Comparison of ENCODE assay signal across 8 mouse cellular contexts in genomic region chr9:44799958-44800324, GRCm38 (mm10). TPM values are rescaled to one million over a fixed set of nuclear protein-coding genes. Genes with fewer than 3 reads are reported as not detected.
DNase-seq lines count a peak whose midpoint lies in the region; ATAC-seq and TF ChIP-seq lines count a peak whose summit lies in the region.

No protein-coding gene starts in this region.

- dilution Hi-C loops in CH12.LX (cut with MboI; ENCODE audit: extremely low pct_ligation_motif_present, extremely low pct_unique_long_range_greater_than_20kb, low sequenced_read_pairs) = no loop called here

- TF ChIP-seq CTCF in gastrocnemius, adult 2 months (IDR thresholded peaks at IDR 0.05) = no peak
- no peak for TF ChIP-seq CTCF in CH12.LX (conservative IDR thresholded peaks at IDR 0.05 in 1 of 2, IDR thresholded peaks at IDR 0.05 in 1 of 2; ENCODE audit: low read depth in 2 of 2, low read length in 2 of 2)
- TF ChIP-seq CTCF in liver, embryonic 14.5 days (IDR thresholded peaks at IDR 0.05; ENCODE audit: low read depth) = no peak

- H3K36me3 ChIP-seq in CH12.LX (replicated peaks in 1 of 2; ENCODE audit: control insufficient read depth in 1 of 2, insufficient read depth in 1 of 2, low read length in 1 of 2) = peaks cover 3 to 7% of the 10 kb centered on the region in 2 experiments
- peaks cover 7% of the 10 kb centered on the region for H3K36me3 ChIP-seq in forebrain, embryonic 15.5 days
- H3K36me3 ChIP-seq in liver, embryonic 14.5 days (replicated peaks; ENCODE audit: control insufficient read depth, insufficient read depth, low read depth) = no peaks in the 10 kb centered on the region

- peaks cover 6% of the 10 kb centered on the region for H3K27me3 ChIP-seq in CH12.LX (replicated peaks)
- no peaks in the 10 kb centered on the region for H3K27me3 ChIP-seq in forebrain, embryonic 15.5 days
- H3K27me3 ChIP-seq in liver, embryonic 14.5 days (ENCODE audit: control insufficient read depth, insufficient read depth, low read length) = peaks cover 22% of the 10 kb centered on the region

- intact Hi-C loops in gastrocnemius, adult 2 months (cut with DNase I) = no loop called here
- intact Hi-C loops in gastrocnemius, postnatal 36 days (cut with DNase I) = no loop called here

- ATAC-seq in forebrain, embryonic 15.5 days (replicated peaks) = no peak
- no peak for ATAC-seq in liver, embryonic 14.5 days (ENCODE audit: insufficient read depth)

- H3K4me2 ChIP-seq in CH12.LX (ENCODE audit: insufficient read depth, low read depth, poor library complexity, severe bottlenecking) = peak overlapping the region; percentile 12
- peak overlapping the region; percentile 99 for H3K4me2 ChIP-seq in forebrain, embryonic 15.5 days (replicated peaks)
- H3K4me2 ChIP-seq in liver, embryonic 14.5 days (ENCODE audit: low read depth) = peak overlapping the region; percentile 91

- TF ChIP-seq RAD21 in CH12.LX (IDR thresholded peaks at IDR 0.05; ENCODE audit: low read depth, low read length) = no peak

- TF ChIP-seq POLR2A in CH12.LX (IDR thresholded peaks at IDR 0.05; ENCODE audit: low read depth, low read length) = no peak

- in situ Hi-C loops in CH12.LX (cut with MboI; ENCODE audit: low pct_ligation_motif_present, low pct_unique_long_range_greater_than_20kb, low sequenced_read_pairs) = no loop called here

- DNase-seq in gastrocnemius, adult 2 months = no peak
- DNase-seq in gastrocnemius, postnatal 36 days = no peak
- DNase-seq in CH12.LX (ENCODE audit: extremely low read depth) = no peak
- no peak for DNase-seq in liver, embryonic 14.5 days (ENCODE audit: low read depth in 3 of 3, low spot score in 3 of 3)
- no peak for DNase-seq in right cerebral cortex, postnatal 14 days
- no peak for DNase-seq in spleen, adult 18-20 months
- no peak for DNase-seq in testis, postnatal 14 days (ENCODE audit: low spot score)

- 38% methylated on average over 9 of the region's 9 CpGs for WGBS in forebrain, embryonic 15.5 days
- 35% methylated on average over 9 of the region's 9 CpGs for WGBS in liver, embryonic 14.5 days (ENCODE audit: insufficient replicate concordance)

- peaks cover 9 to 34% of the 10 kb centered on the region in 2 experiments for H3K4me1 ChIP-seq in CH12.LX (ENCODE audit: control insufficient read depth in 1 of 2, insufficient read depth in 2 of 2)
- H3K4me1 ChIP-seq in forebrain, embryonic 15.5 days = peaks cover 20% of the 10 kb centered on the region
- peaks cover 0 to 8% of the 10 kb centered on the region in 2 experiments; a peak in 3 of 4 replicates for H3K4me1 ChIP-seq in liver, embryonic 14.5 days (replicated peaks; ENCODE audit: control insufficient read depth in 2 of 2, insufficient read depth in 2 of 2, low read length in 1 of 2)

- no peaks in the 10 kb centered on the region for H3K9me3 ChIP-seq in CH12.LX (replicated peaks; ENCODE audit: low read length)
- no peaks in the 10 kb centered on the region for H3K9me3 ChIP-seq in forebrain, embryonic 15.5 days
- H3K9me3 ChIP-seq in liver, embryonic 14.5 days (ENCODE audit: control insufficient read depth, low read length) = no peaks in the 10 kb centered on the region

- peak overlapping the region; percentile 79 for H3K27ac ChIP-seq in gastrocnemius, adult 2 months
- H3K27ac ChIP-seq in CH12.LX (ENCODE audit: insufficient read depth, low read depth) = no peak overlapping the region
- H3K27ac ChIP-seq in forebrain, embryonic 15.5 days (replicated peaks) = no peak overlapping the region
- no peak overlapping the region for H3K27ac ChIP-seq in liver, embryonic 14.5 days

- no peaks in the 10 kb centered on the region for H3K79me2 ChIP-seq in CH12.LX (replicated peaks; ENCODE audit: control insufficient read depth, extremely low read depth, insufficient read depth, poor library complexity, severe bottlenecking)

- TF ChIP-seq EP300 in CH12.LX (IDR thresholded peaks at IDR 0.05; ENCODE audit: low read length) = no peak
- no peak for TF ChIP-seq EP300 in liver, embryonic 14.5 days (IDR thresholded peaks at IDR 0.05; ENCODE audit: low read depth)

- H3K4me3 ChIP-seq in gastrocnemius, adult 2 months = peak overlapping the region; percentile 82
- H3K4me3 ChIP-seq in CH12.LX (replicated peaks in 1 of 3; ENCODE audit: low read depth in 2 of 3, low read length in 2 of 3, poor library complexity in 1 of 3) = peak overlapping the region in 1 of 3 experiments; percentile 59
- peak overlapping the region; percentile 84 for H3K4me3 ChIP-seq in forebrain, embryonic 15.5 days
- H3K4me3 ChIP-seq in liver, embryonic 14.5 days (ENCODE audit: insufficient read depth in 1 of 2, low read depth in 2 of 2, low read length in 2 of 2) = peak overlapping the region; percentile 60 to 63; a peak in 2 of 4 replicates

- no peak overlapping the region for H3K9ac ChIP-seq in CH12.LX (ENCODE audit: insufficient read depth, low read depth)
- H3K9ac ChIP-seq in forebrain, embryonic 15.5 days (replicated peaks) = peak overlapping the region; percentile 60
- no peak overlapping the region for H3K9ac ChIP-seq in liver, embryonic 14.5 days (replicated peaks)

TF ChIP-seq in CH12.LX, 34 proteins besides CTCF, POLR2A, EP300 and RAD21:
- TF ChIP-seq MXI1 (IDR thresholded peaks at IDR 0.05; ENCODE audit: low read depth, low read length) = no peak
- no peak for TF ChIP-seq GABPA (IDR thresholded peaks at IDR 0.05; ENCODE audit: insufficient replicate concordance, low read depth, low read length)
- TF ChIP-seq RCOR1 (conservative IDR thresholded peaks at IDR 0.05; ENCODE audit: low read depth, low read length) = no peak
- TF ChIP-seq UBTF (IDR thresholded peaks at IDR 0.05; ENCODE audit: low read depth, low read length) = no peak
- no peak for TF ChIP-seq MYC (IDR thresholded peaks at IDR 0.05; ENCODE audit: low read depth, low read length)
- TF ChIP-seq MEF2A (IDR thresholded peaks at IDR 0.05; ENCODE audit: borderline replicate concordance, low read depth, low read length) = no peak
- no peak for TF ChIP-seq ZMIZ1 (IDR thresholded peaks at IDR 0.05; ENCODE audit: low read depth, low read length)

RNA-seq across cellular contexts. Expression of gene Tmem25, which starts 0.8 kb away (rescaled TPM):
- total RNA-seq in gastrocnemius, adult 2 months (2021) = 1 to 10 TPM; 4.2 to 7.9 TPM
- 1 to 10 TPM; 6.1 to 6.2 TPM for total RNA-seq in gastrocnemius, postnatal 36 days (2021)
- total RNA-seq in CH12.LX (2012; rRNA removed) (0.25 TPM in 2 replicates), CH12.LX (2014; rRNA removed) (0.16 and 0.28 TPM in 2 replicates)
- 0.44 and 1.5 TPM in 2 replicates for polyA plus RNA-seq in CH12.LX (2012; ENCODE audit: insufficient read length, low read depth)
- 6.9 and 7.5 TPM in 2 replicates for polyA plus RNA-seq in forebrain, embryonic 15.5 days (2015; fragmentation: Nextera tagmentation; extraction: Ambion mirVana)
- 3.6 and 4.9 TPM in 2 replicates for polyA plus RNA-seq in liver, embryonic 14.5 days (2012; rRNA removed)
- polyA plus RNA-seq in liver, embryonic 14.5 days (2014; fragmentation: Nextera tagmentation; extraction: Ambion mirVana) = 1.3 and 1.9 TPM in 2 replicates

RNA-seq across cellular contexts. Expression of gene Ttc36, which starts 2.9 kb away (rescaled TPM):
- total RNA-seq in gastrocnemius, adult 2 months (2021) = under 1 TPM; 0.25 to 0.41 TPM
- total RNA-seq in gastrocnemius, postnatal 36 days (2021) = not detected
- 0.68 TPM in 1 of 2 replicates, not detected in the other for total RNA-seq in CH12.LX (2012; rRNA removed)
- not detected in 2 replicates for total RNA-seq in CH12.LX (2014; rRNA removed)
- polyA plus RNA-seq in CH12.LX (2012; ENCODE audit: insufficient read length, low read depth) = 0.37 and 0.51 TPM in 2 replicates
- 0.36 TPM in 1 of 2 replicates, not detected in the other for polyA plus RNA-seq in forebrain, embryonic 15.5 days (2015; fragmentation: Nextera tagmentation; extraction: Ambion mirVana)
- 40.4 and 43.5 TPM in 2 replicates for polyA plus RNA-seq in liver, embryonic 14.5 days (2012; rRNA removed)
- polyA plus RNA-seq in liver, embryonic 14.5 days (2014; fragmentation: Nextera tagmentation; extraction: Ambion mirVana) = 72.0 and 77.4 TPM in 2 replicates

RNA-seq across cellular contexts. Expression of gene Ift46, which starts 32.2 kb away (rescaled TPM):
- 10 to 100 TPM; 27.4 to 28.4 TPM for total RNA-seq in gastrocnemius, adult 2 months (2021)
- 10 to 100 TPM; 21.4 to 28.2 TPM for total RNA-seq in gastrocnemius, postnatal 36 days (2021)
- total RNA-seq in CH12.LX (2012; rRNA removed) (49.8 and 51.4 TPM in 2 replicates), CH12.LX (2014; rRNA removed) (57.7 and 60.7 TPM in 2 replicates)
- polyA plus RNA-seq in CH12.LX (2012; ENCODE audit: insufficient read length, low read depth) = 77.7 and 80.0 TPM in 2 replicates
- polyA plus RNA-seq in forebrain, embryonic 15.5 days (2015; fragmentation: Nextera tagmentation; extraction: Ambion mirVana) = 174 and 179 TPM in 2 replicates
- 8.8 and 11.3 TPM in 2 replicates for polyA plus RNA-seq in liver, embryonic 14.5 days (2012; rRNA removed)
- polyA plus RNA-seq in liver, embryonic 14.5 days (2014; fragmentation: Nextera tagmentation; extraction: Ambion mirVana) = 16.0 and 17.3 TPM in 2 replicates

RNA-seq across cellular contexts. Expression of gene Arcn1, which starts 32.3 kb away (rescaled TPM):
- 10 to 100 TPM; 83.0 to 85.3 TPM for total RNA-seq in gastrocnemius, adult 2 months (2021)
- total RNA-seq in gastrocnemius, postnatal 36 days (2021) = 10 to 100 TPM; 62.6 to 73.4 TPM
- total RNA-seq in CH12.LX (2012; rRNA removed) (79.4 and 95.2 TPM in 2 replicates), CH12.LX (2014; rRNA removed) (145 and 150 TPM in 2 replicates)
- 127 and 146 TPM in 2 replicates for polyA plus RNA-seq in CH12.LX (2012; ENCODE audit: insufficient read length, low read depth)
- 134 and 139 TPM in 2 replicates for polyA plus RNA-seq in forebrain, embryonic 15.5 days (2015; fragmentation: Nextera tagmentation; extraction: Ambion mirVana)
- polyA plus RNA-seq in liver, embryonic 14.5 days (2012; rRNA removed) = 26.6 and 33.5 TPM in 2 replicates
- 84.1 and 88.5 TPM in 2 replicates for polyA plus RNA-seq in liver, embryonic 14.5 days (2014; fragmentation: Nextera tagmentation; extraction: Ambion mirVana)

Comparison
In these comparisons a context has a peak if more than half of its experiments do, and no peak if none do; other contexts are left out.
1. H3K4me2 ChIP-seq: peak in every context shown above with its lines; median percentile 99 in forebrain, embryonic 15.5 days; 91 in liver, embryonic 14.5 days; 12 in CH12.LX.
2. RNA of gene Tmem25, which starts 0.8 kb away (total RNA-seq): 4.2 to 7.9 TPM in gastrocnemius, adult 2 months and 6.1 to 6.2 TPM in gastrocnemius, postnatal 36 days; 0.16 to 0.28 TPM in CH12.LX; every median in the first group is over 4 times any median in the second.